Mouse (Mus musculus) forebrain, embryonic 13.5 days (tissue): ENCODE measurements around the gene Gabbr1. TPM values are rescaled to one million over a fixed set of nuclear protein-coding genes. Genes with fewer than 3 reads are reported as not detected.

Experiments used
- ATAC-seq: fragments of 200-750 bp; cut with Nextera tagmentation; 2 replicates; pipeline ENCODE4 v1.8.0; 2017
- H3K27ac ChIP-seq: fragments of 300-500 bp; sonication (generic); 2 replicates; pipeline ENCODE4 v1.5.1; 2015; ENCODE audit warnings: inconsistent platforms, mild to moderate bottlenecking, moderate library complexity
- H3K27me3 ChIP-seq: fragments of 300-500 bp; sonication (generic); 2 replicates; pipeline ENCODE4 v1.6.1; 2015; ENCODE audit warnings: mild to moderate bottlenecking, inconsistent platforms
- H3K36me3 ChIP-seq: fragments of 300-500 bp; sonication (generic); 2 replicates; pipeline ENCODE4 v1.6.1; 2015; ENCODE audit warnings: mild to moderate bottlenecking, inconsistent platforms; ENCODE audit not compliant: poor library complexity, severe bottlenecking
- H3K4me1 ChIP-seq: fragments of 300-500 bp; sonication (generic); 2 replicates; pipeline ENCODE4 v1.6.1; 2015; ENCODE audit warnings: inconsistent platforms
- H3K4me2 ChIP-seq: fragments of 300-500 bp; sonication (generic); 2 replicates; pipeline ENCODE4 v1.6.1; 2015; ENCODE audit warnings: inconsistent platforms, mild to moderate bottlenecking, moderate library complexity
- H3K4me3 ChIP-seq: fragments of 300-500 bp; sonication (generic); 2 replicates; pipeline ENCODE4 v1.5.1; 2015; ENCODE audit warnings: mild to moderate bottlenecking, inconsistent platforms
- H3K9ac ChIP-seq: fragments of 300-500 bp; sonication (generic); 2 replicates; pipeline ENCODE4 v1.6.1; 2015; ENCODE audit warnings: mild to moderate bottlenecking, inconsistent platforms
- H3K9me3 ChIP-seq: fragments of 300-500 bp; sonication (generic); replicated peaks from 2 replicates; pipeline ENCODE4 v1.6.1; 2016; ENCODE audit warnings: inconsistent platforms
- WGBS: fragments of 180-500 bp; shearing (Covaris S2); methylation state at CpG from one replicate; pipeline ENCODE4 v1.1.7; 2015; 5-methylcytosine and 5-hydroxymethylcytosine counted together
- polyA plus RNA-seq: library from polyadenylated mRNA; unstranded; fragments of >200 nt; fragmentation: Nextera tagmentation; extraction: Ambion mirVana; gene quantifications from 2 replicates; pipeline ENCODE4 v1.2.1, GENCODE M21; 2015

Gabbr1 gene
- 30.1 and 35.2 TPM in 2 replicates for polyA plus RNA-seq

- Histone ChIP-seq H3K4me3 (peak within 1 kb of the TSS; percentile 86), H3K9ac (peak within 1 kb of the TSS; percentile 96), H3K27ac (peak within 1 kb of the TSS; percentile 93), H3K27me3 (peaks cover 4% of the 10 kb centered on the region), H3K9me3 (no peaks in the 10 kb centered on the region), H3K4me1 (peaks cover 42% of the 10 kb centered on the region), H3K4me2 (peak within 1 kb of the TSS; percentile 91), H3K36me3 (no peaks in the 10 kb centered on the region)
- ATAC-seq = peak; percentile 80
- WGBS = under 1% methylated on average over 36 of the region's 55 CpGs
Measured at GRCm38 (mm10) chr17:37045611-37046311, at the start of gene Gabbr1. Gene Gabbr1 (plus strand): TSS chr17:37045966.

- Histone ChIP-seq H3K4me2 (no peak overlapping the region), H3K9ac (no peak overlapping the region), H3K27me3 (no peaks in the 10 kb centered on the region), H3K9me3 (no peaks in the 10 kb centered on the region), H3K4me1 (no peaks in the 10 kb centered on the region), H3K4me3 (no peak overlapping the region), H3K36me3 (no peaks in the 10 kb centered on the region), H3K27ac (no peak overlapping the region)
- peak; percentile 57; the same call in 1 of the 2 replicates for ATAC-seq
- 32% methylated on average over 7 of the region's 7 CpGs for WGBS
Measured at GRCm38 (mm10) chr17:36997033-36997735, 48.6 kb upstream of the Gabbr1 start.

GRCm38 (mm10) chr17:36998477-36998876 lies 47.3 kb upstream of the Gabbr1 start:
- Histone ChIP-seq H3K4me3 (no peak overlapping the region), H3K27ac (no peak overlapping the region), H3K4me1 (no peaks in the 10 kb centered on the region), H3K4me2 (no peak overlapping the region), H3K36me3 (no peaks in the 10 kb centered on the region), H3K9ac (no peak overlapping the region), H3K9me3 (no peaks in the 10 kb centered on the region), H3K27me3 (no peaks in the 10 kb centered on the region)
- ATAC-seq = no peak
- WGBS = 75% methylated on average over 2 of the region's 2 CpGs

- Histone ChIP-seq H3K4me2 (peak within 1 kb of the TSS; percentile 70), H3K27ac (no peak within 1 kb of the TSS), H3K4me1 (peaks cover 14% of the 10 kb centered on the region), H3K9ac (no peak within 1 kb of the TSS), H3K27me3 (no peaks in the 10 kb centered on the region), H3K36me3 (peaks cover 12% of the 10 kb centered on the region), H3K9me3 (no peaks in the 10 kb centered on the region), H3K4me3 (peak within 1 kb of the TSS; percentile 83; the same call in 1 of the 2 replicates)
- 95% methylated on average over 7 of the region's 7 CpGs for WGBS
- no peak for ATAC-seq
Measured at GRCm38 (mm10) chr17:37000863-37001262, 44.9 kb upstream of the Gabbr1 start, which contains the start of gene Zfp57. Gene Zfp57 (plus strand): TSS chr17:37001163.

DNA sequence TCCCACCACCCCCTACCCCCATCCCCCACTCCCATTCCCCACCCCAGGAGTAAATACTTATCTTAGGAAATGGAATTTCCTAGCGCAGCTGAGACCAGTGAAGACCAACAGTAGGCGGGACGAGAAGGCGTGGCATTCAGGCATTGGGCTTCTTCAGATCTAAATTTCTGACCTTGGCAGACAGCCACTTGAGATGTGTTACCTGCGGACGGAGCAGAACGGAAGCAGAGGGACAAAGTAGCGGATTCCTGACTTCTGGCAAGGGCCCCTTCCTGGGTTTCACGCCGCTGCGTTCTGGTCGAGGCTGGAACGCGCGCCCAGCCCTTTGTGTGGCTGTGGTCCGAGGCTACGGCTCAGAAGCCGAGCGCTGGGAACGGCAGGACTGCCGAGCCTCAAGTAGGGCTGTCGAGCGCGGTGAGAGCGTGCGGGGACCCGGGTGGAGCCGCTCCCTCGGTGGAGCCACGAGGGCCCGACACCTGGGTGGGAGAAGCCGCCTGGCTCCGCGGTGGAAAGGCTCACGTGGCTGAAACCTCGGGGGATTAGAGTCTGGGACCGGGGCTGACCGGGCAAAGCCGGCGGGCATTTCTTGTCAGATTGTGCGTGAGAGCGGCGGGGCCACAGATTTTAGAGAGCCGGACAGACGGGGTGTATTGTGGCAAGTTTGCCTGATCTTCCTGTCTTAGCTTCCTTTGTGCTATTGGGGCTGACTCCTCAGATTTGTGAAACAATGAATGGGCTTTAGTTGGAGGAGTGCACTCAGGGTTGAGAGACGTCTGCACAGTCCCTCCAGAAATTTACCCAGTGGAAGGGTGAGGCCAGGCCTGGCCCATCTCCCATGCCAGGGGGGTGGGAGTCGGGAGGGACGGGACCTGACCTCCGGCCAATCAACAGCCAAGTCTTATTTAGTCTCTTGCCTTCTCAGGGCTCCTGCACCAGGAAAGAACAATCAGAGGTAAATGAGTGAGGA lies 43.1 kb upstream of the Gabbr1 start:
- ATAC-seq = peak; percentile 90
- Histone ChIP-seq H3K9me3 (no peaks in the 10 kb centered on the region), H3K4me2 (peak overlapping the region; percentile 70), H3K27me3 (no peaks in the 10 kb centered on the region), H3K27ac (peak overlapping the region; percentile 96), H3K36me3 (peaks cover 29% of the 10 kb centered on the region), H3K4me1 (peaks cover 18% of the 10 kb centered on the region), H3K4me3 (peak overlapping the region; percentile 83), H3K9ac (peak overlapping the region; percentile 98)
- under 1% methylated on average over 49 of the region's 49 CpGs for WGBS

DNA sequence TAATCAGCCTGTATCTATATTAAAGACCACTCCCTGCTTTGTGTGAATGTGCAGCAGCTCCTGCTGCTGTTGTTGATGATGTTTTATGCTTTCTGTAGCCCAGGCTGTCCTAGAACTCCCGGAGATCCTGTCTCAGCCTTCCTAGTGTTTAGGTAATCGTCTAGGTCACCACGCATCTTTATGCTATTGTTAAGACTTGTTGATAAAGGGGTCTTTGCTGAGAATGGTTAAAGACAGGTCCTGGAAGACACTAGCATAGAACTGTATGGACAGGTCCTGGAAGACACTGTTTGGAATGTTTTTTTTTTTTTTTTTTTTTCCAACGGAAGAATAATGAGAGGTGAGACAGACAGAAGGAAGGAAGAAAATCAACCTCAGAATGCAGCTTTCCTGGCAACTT lies 42.4 kb upstream of the Gabbr1 start:
- 31% methylated on average over 4 of the region's 4 CpGs for WGBS
- no peak; the same call in 1 of the 2 replicates for ATAC-seq

GRCm38 (mm10) chr17:37008161-37008560 lies 37.6 kb upstream of the Gabbr1 start:
- peaks cover 76% of the 10 kb centered on the region for H3K36me3 ChIP-seq
- no peak overlapping the region for H3K4me2 ChIP-seq
- H3K4me1 ChIP-seq = peaks cover 22% of the 10 kb centered on the region
- H3K9me3 ChIP-seq = no peaks in the 10 kb centered on the region
- H3K9ac ChIP-seq = no peak overlapping the region
- H3K4me3 ChIP-seq = no peak overlapping the region
- H3K27ac ChIP-seq = no peak overlapping the region
- ATAC-seq = no peak
- H3K27me3 ChIP-seq = no peaks in the 10 kb centered on the region
- WGBS = 91% methylated on average over 6 of the region's 6 CpGs

More for the DNA sequence above, 42.4 kb upstream of the Gabbr1 start:
- Histone ChIP-seq H3K27ac (peak overlapping the region; percentile 96), H3K9me3 (no peaks in the 10 kb centered on the region), H3K4me2 (peak overlapping the region; percentile 70), H3K4me1 (peaks cover 18% of the 10 kb centered on the region), H3K36me3 (peaks cover 37% of the 10 kb centered on the region), H3K4me3 (peak overlapping the region; percentile 83), H3K27me3 (no peaks in the 10 kb centered on the region), H3K9ac (peak overlapping the region; percentile 98)

DNA sequence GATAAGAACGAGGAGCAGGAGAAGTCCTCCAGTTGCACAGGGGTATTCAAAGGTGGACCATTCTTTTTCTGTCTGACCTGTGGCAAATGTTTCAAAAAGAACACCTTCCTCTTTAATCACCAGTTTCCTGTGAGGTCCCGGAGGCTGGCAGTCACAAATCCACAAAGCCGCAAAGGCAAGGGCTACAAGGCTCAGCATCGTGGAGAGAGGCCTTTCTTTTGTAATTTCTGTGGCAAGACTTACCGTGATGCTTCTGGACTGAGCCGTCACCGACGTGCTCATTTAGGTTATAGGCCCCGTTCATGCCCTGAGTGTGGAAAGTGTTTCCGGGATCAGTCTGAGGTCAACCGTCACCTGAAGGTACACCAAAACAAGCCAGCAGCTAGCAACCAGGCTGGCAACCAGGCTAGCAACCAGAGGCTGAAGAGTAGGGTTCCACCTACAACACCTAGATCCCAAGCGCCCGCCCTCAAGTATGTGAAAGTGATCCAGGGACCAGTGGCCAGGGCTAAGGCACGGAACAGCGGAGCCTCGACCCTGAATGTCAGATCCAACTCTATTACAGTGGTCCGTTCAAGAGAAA lies 36.2 kb upstream of the Gabbr1 start:
- 96% methylated on average over 17 of the region's 17 CpGs for WGBS
- no peaks in the 10 kb centered on the region for H3K9me3 ChIP-seq
- no peak overlapping the region for H3K4me3 ChIP-seq
- no peaks in the 10 kb centered on the region for H3K27me3 ChIP-seq
- no peak for ATAC-seq
- H3K9ac ChIP-seq = no peak overlapping the region
- no peak overlapping the region for H3K4me2 ChIP-seq
- H3K27ac ChIP-seq = no peak overlapping the region
- peaks cover 12% of the 10 kb centered on the region for H3K4me1 ChIP-seq
- H3K36me3 ChIP-seq = peaks cover 74% of the 10 kb centered on the region

- Histone ChIP-seq H3K27me3 (no peaks in the 10 kb centered on the region), H3K36me3 (peaks cover 56% of the 10 kb centered on the region), H3K27ac (no peak overlapping the region), H3K9ac (no peak overlapping the region), H3K4me1 (peaks cover 5% of the 10 kb centered on the region; the same call in 1 of the 2 replicates), H3K4me3 (no peak overlapping the region), H3K9me3 (no peaks in the 10 kb centered on the region), H3K4me2 (no peak overlapping the region)
- WGBS = 74% methylated on average over 3 of the region's 3 CpGs
- no peak for ATAC-seq
Measured at GRCm38 (mm10) chr17:37011719-37012118, 34.0 kb upstream of the Gabbr1 start.

DNA sequence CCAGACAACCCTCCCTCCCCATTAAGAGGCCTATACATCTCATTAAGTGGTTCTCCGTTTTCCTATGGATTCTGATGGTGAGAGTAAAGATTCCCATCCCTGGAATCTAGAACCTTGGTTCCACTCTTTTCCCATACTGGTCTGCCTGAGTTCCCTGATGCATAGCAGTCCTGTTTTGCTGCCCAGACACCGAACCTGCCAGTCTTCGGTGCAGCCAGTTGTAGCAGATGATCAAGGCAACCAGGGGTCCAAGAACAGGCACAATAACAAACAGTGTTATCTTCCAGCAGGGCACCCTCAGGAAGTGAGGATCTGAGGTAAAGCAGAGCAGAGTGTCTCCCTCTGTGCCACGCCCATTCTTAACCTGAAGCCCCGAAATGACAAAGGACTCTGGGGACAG lies 33.6 kb upstream of the Gabbr1 start:
- no peak overlapping the region for H3K4me2 ChIP-seq
- peaks cover 5% of the 10 kb centered on the region; the same call in 1 of the 2 replicates for H3K4me1 ChIP-seq
- peaks cover 52% of the 10 kb centered on the region for H3K36me3 ChIP-seq
- H3K9me3 ChIP-seq = no peaks in the 10 kb centered on the region
- no peak overlapping the region for H3K9ac ChIP-seq
- 85% methylated on average over 5 of the region's 5 CpGs for WGBS
- no peak for ATAC-seq
- H3K27ac ChIP-seq = no peak overlapping the region
- H3K27me3 ChIP-seq = no peaks in the 10 kb centered on the region
- no peak overlapping the region for H3K4me3 ChIP-seq

- Histone ChIP-seq H3K4me3 (no peak overlapping the region), H3K27ac (no peak overlapping the region), H3K9ac (no peak overlapping the region), H3K4me1 (peaks cover 7% of the 10 kb centered on the region; the same call in 1 of the 2 replicates), H3K9me3 (no peaks in the 10 kb centered on the region), H3K27me3 (no peaks in the 10 kb centered on the region), H3K4me2 (no peak overlapping the region), H3K36me3 (peaks cover 10% of the 10 kb centered on the region)
- ATAC-seq = no peak
Measured at GRCm38 (mm10) chr17:37016333-37016732, 29.4 kb upstream of the Gabbr1 start.
